Mouse (Mus musculus): ENCODE measurements at regions not wholly inside any gene's neighbourhood (a gene's known extent, or its start where the extent isn't known, plus 50 kb on each side); places are given as distances from the start of the nearest gene placed in this dataset.

DNA sequence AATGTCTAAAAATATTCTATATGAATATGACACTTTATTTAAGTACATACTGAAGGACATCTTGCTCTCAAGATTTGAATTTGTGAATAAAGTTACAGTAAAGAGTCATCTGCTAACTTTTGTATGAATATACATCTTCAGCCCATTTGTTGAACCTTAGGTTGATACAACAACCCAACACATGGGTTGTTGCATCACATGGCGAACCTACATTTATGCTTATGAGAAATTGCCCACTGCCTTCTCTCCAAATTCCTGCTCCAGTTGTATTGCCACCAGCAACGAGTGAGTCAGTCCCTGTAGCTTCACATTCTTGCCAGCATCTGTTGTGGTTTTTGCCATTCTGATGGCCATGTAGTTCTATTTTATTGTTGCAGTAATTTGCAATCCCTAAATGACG is 2023.7 kb upstream of the 5930422O12Rik start:
- no peak overlapping the region for H3K9ac ChIP-seq (replicated peaks)
- DNase-seq (ENCODE audit: low read depth in 3 of 3, low spot score in 3 of 3) (no peak), ATAC-seq (ENCODE audit: insufficient read depth) (no peak)
- 62% methylated on average over 3 of the region's 3 CpGs for WGBS (ENCODE audit: insufficient replicate concordance)
- no peaks in the 10 kb centered on the region for H3K36me3 ChIP-seq (replicated peaks; ENCODE audit: control insufficient read depth, insufficient read depth, low read depth)
- no peak overlapping the region for H3K4me3 ChIP-seq (ENCODE audit: insufficient read depth in 1 of 2, low read depth in 2 of 2, low read length in 2 of 2)
- no peak for TF ChIP-seq CTCF (IDR thresholded peaks at IDR 0.05; ENCODE audit: low read depth)
- no peaks in the 10 kb centered on the region for H3K9me3 ChIP-seq (ENCODE audit: control insufficient read depth, low read length)
- no peaks in the 10 kb centered on the region for H3K27me3 ChIP-seq (ENCODE audit: control insufficient read depth, insufficient read depth, low read length)
- no peak overlapping the region for H3K4me2 ChIP-seq (ENCODE audit: low read depth)
- no peaks in the 10 kb centered on the region for H3K4me1 ChIP-seq (replicated peaks; ENCODE audit: control insufficient read depth in 2 of 2, insufficient read depth in 2 of 2, low read length in 1 of 2)
- no peak overlapping the region for H3K27ac ChIP-seq

GRCm38 (mm10) chr8:31422241-31422640 is 2006.3 kb upstream of the 5930422O12Rik start:
- Histone ChIP-seq H3K27me3 (ENCODE audit: control insufficient read depth, insufficient read depth, low read length) (no peaks in the 10 kb centered on the region), H3K4me2 (ENCODE audit: low read depth) (no peak overlapping the region), H3K4me1 (replicated peaks; ENCODE audit: control insufficient read depth in 2 of 2, insufficient read depth in 2 of 2, low read length in 1 of 2) (no peaks in the 10 kb centered on the region), H3K9me3 (ENCODE audit: control insufficient read depth, low read length) (no peaks in the 10 kb centered on the region), H3K9ac (replicated peaks) (no peak overlapping the region), H3K27ac (no peak overlapping the region), H3K36me3 (replicated peaks; ENCODE audit: control insufficient read depth, insufficient read depth, low read depth) (no peaks in the 10 kb centered on the region), H3K4me3 (ENCODE audit: insufficient read depth in 1 of 2, low read depth in 2 of 2, low read length in 2 of 2) (no peak overlapping the region)
- no peak for DNase-seq (ENCODE audit: low read depth in 3 of 3, low spot score in 3 of 3)
- no peak for ATAC-seq (ENCODE audit: insufficient read depth)
- 46% methylated on average over 3 of the region's 3 CpGs for WGBS (ENCODE audit: insufficient replicate concordance)
- no peak for TF ChIP-seq CTCF (IDR thresholded peaks at IDR 0.05; ENCODE audit: low read depth)
- TF ChIP-seq EP300 (IDR thresholded peaks at IDR 0.05; ENCODE audit: low read depth): no peak

- Histone ChIP-seq H3K9me3 (ENCODE audit: control insufficient read depth, low read length) (no peaks in the 10 kb centered on the region), H3K4me1 (replicated peaks; ENCODE audit: control insufficient read depth in 2 of 2, insufficient read depth in 2 of 2, low read length in 1 of 2) (no peaks in the 10 kb centered on the region), H3K9ac (replicated peaks) (no peak overlapping the region), H3K27ac (no peak overlapping the region), H3K4me2 (ENCODE audit: low read depth) (no peak overlapping the region), H3K27me3 (ENCODE audit: control insufficient read depth, insufficient read depth, low read length) (no peaks in the 10 kb centered on the region), H3K4me3 (ENCODE audit: insufficient read depth in 1 of 2, low read depth in 2 of 2, low read length in 2 of 2) (no peak overlapping the region), H3K36me3 (replicated peaks; ENCODE audit: control insufficient read depth, insufficient read depth, low read depth) (no peaks in the 10 kb centered on the region)
- TF ChIP-seq EP300 (IDR thresholded peaks at IDR 0.05; ENCODE audit: low read depth): no peak
- no peak for TF ChIP-seq CTCF (IDR thresholded peaks at IDR 0.05; ENCODE audit: low read depth)
- DNase-seq (ENCODE audit: low read depth in 3 of 3, low spot score in 3 of 3) (no peak), ATAC-seq (ENCODE audit: insufficient read depth) (no peak)
- 71% methylated on average over 4 of the region's 4 CpGs for WGBS (ENCODE audit: insufficient replicate concordance)
Measured at GRCm38 (mm10) chr8:31427706-31428105, 2000.8 kb upstream of the 5930422O12Rik start.

- no peak for DNase-seq (ENCODE audit: low read depth in 3 of 3, low spot score in 3 of 3)
- Histone ChIP-seq H3K4me3 (ENCODE audit: insufficient read depth in 1 of 2, low read depth in 2 of 2, low read length in 2 of 2) (no peak overlapping the region), H3K36me3 (replicated peaks; ENCODE audit: control insufficient read depth, insufficient read depth, low read depth) (no peaks in the 10 kb centered on the region), H3K4me1 (replicated peaks; ENCODE audit: control insufficient read depth in 2 of 2, insufficient read depth in 2 of 2, low read length in 1 of 2) (no peaks in the 10 kb centered on the region), H3K27me3 (ENCODE audit: control insufficient read depth, insufficient read depth, low read length) (no peaks in the 10 kb centered on the region), H3K27ac (no peak overlapping the region), H3K4me2 (ENCODE audit: low read depth) (no peak overlapping the region), H3K9me3 (ENCODE audit: control insufficient read depth, low read length) (no peaks in the 10 kb centered on the region), H3K9ac (replicated peaks) (no peak overlapping the region)
- WGBS (ENCODE audit: insufficient replicate concordance): 65% methylated on average over 10 of the region's 10 CpGs
- ATAC-seq (ENCODE audit: insufficient read depth): no peak
- TF ChIP-seq EP300 (IDR thresholded peaks at IDR 0.05; ENCODE audit: low read depth) (no peak), CTCF (IDR thresholded peaks at IDR 0.05; ENCODE audit: low read depth) (no peak)
Measured at GRCm38 (mm10) chr8:31436445-31437191, 1991.9 kb upstream of the 5930422O12Rik start.

- TF ChIP-seq EP300 (IDR thresholded peaks at IDR 0.05; ENCODE audit: low read depth) (no peak), CTCF (IDR thresholded peaks at IDR 0.05; ENCODE audit: low read depth) (no peak)
- H3K9ac ChIP-seq (replicated peaks): no peak overlapping the region
- H3K27ac ChIP-seq: no peak overlapping the region
- H3K4me3 ChIP-seq (ENCODE audit: insufficient read depth in 1 of 2, low read depth in 2 of 2, low read length in 2 of 2): no peak overlapping the region
- no peaks in the 10 kb centered on the region for H3K27me3 ChIP-seq (ENCODE audit: control insufficient read depth, insufficient read depth, low read length)
- H3K4me2 ChIP-seq (ENCODE audit: low read depth): no peak overlapping the region
- no peak for ATAC-seq (ENCODE audit: insufficient read depth)
- no peaks in the 10 kb centered on the region for H3K4me1 ChIP-seq (replicated peaks; ENCODE audit: control insufficient read depth in 2 of 2, insufficient read depth in 2 of 2, low read length in 1 of 2)
- H3K36me3 ChIP-seq (replicated peaks; ENCODE audit: control insufficient read depth, insufficient read depth, low read depth): no peaks in the 10 kb centered on the region
- no peaks in the 10 kb centered on the region for H3K9me3 ChIP-seq (ENCODE audit: control insufficient read depth, low read length)
- no peak for DNase-seq (ENCODE audit: low read depth in 3 of 3, low spot score in 3 of 3)
- WGBS (ENCODE audit: insufficient replicate concordance): 52% methylated on average over 1 of the region's 1 CpGs
Measured at GRCm38 (mm10) chr8:31444834-31445233, 1983.7 kb upstream of the 5930422O12Rik start.
